Mouse (Mus musculus): ENCODE measurements around the gene Pitpnm1.

Gene Pitpnm1

GRCm38 (mm10) chr19:4156073-4156579 is 56.3 kb downstream of the Pitpnm1 start:
- DNase-seq = no peak

- no peak for DNase-seq
These were observed 57.0 kb downstream of the Pitpnm1 start for GRCm38 (mm10) chr19:4156771-4157170.

- no peak for DNase-seq
These were observed 59.3 kb downstream of the Pitpnm1 start for GRCm38 (mm10) chr19:4159049-4159448.

GRCm38 (mm10) chr19:4162646-4163542 is 63.1 kb downstream of the Pitpnm1 start, which contains the start of gene Rps6kb2:
TSS of gene Rps6kb2 (minus strand) at chr19:4163354.
- peak; percentile 98 for DNase-seq

GRCm38 (mm10) chr19:4163543-4163887 is 63.7 kb downstream of the Pitpnm1 start:
- DNase-seq = no peak

Measured in kidney, adult 11 months (tissue).